Mouse (Mus musculus) liver, embryonic 15.5 days (tissue): ENCODE measurements around the gene Ppp1r3d. TPM values are rescaled to one million over a fixed set of nuclear protein-coding genes. Genes with fewer than 3 reads are reported as not detected.
A peak's percentile ranks its signal among the peaks of the same experiment; 100 is the strongest.

Source experiments
- ATAC-seq: fragments of 200-750 bp; cut with Nextera tagmentation; 2 replicates; pipeline ENCODE4 v1.8.0; 2017; ENCODE audit warnings: moderate number of reproducible peaks, mild to moderate bottlenecking, moderate library complexity; ENCODE audit not compliant: insufficient read depth
- H3K27ac ChIP-seq: fragments of 300-500 bp; sonication (generic); replicated peaks from 2 replicates; pipeline ENCODE4 v1.5.1; 2015; ENCODE audit warnings: mild to moderate bottlenecking, inconsistent platforms
- H3K27me3 ChIP-seq: fragments of 300-500 bp; sonication (generic); 2 replicates; pipeline ENCODE4 v1.6.1; 2015; ENCODE audit warnings: mild to moderate bottlenecking, inconsistent platforms
- H3K36me3 ChIP-seq: fragments of 300-500 bp; sonication (generic); replicated peaks from 2 replicates; pipeline ENCODE4 v1.6.1; 2015; ENCODE audit warnings: moderate library complexity, mild to moderate bottlenecking, inconsistent platforms
- H3K4me1 ChIP-seq: fragments of 300-500 bp; sonication (generic); replicated peaks from 2 replicates; pipeline ENCODE4 v1.6.1; 2015; ENCODE audit warnings: inconsistent platforms
- H3K4me2 ChIP-seq: fragments of 300-500 bp; sonication (generic); 2 replicates; pipeline ENCODE4 v1.6.1; 2015; ENCODE audit warnings: moderate library complexity, mild to moderate bottlenecking, inconsistent platforms
- H3K4me3 ChIP-seq: fragments of 300-500 bp; sonication (generic); replicated peaks from 2 replicates; pipeline ENCODE4 v1.5.1; 2015; ENCODE audit warnings: mild to moderate bottlenecking, inconsistent platforms
- H3K9ac ChIP-seq: fragments of 300-500 bp; sonication (generic); 2 replicates; pipeline ENCODE4 v1.6.1; 2015; ENCODE audit warnings: moderate library complexity, mild to moderate bottlenecking, inconsistent platforms
- H3K9me3 ChIP-seq: fragments of 300-500 bp; sonication (generic); replicated peaks from 2 replicates; pipeline ENCODE4 v1.6.1; 2016; ENCODE audit warnings: inconsistent platforms
- WGBS: fragments of 180-500 bp; shearing (Covaris S2); methylation state at CpG from one replicate; pipeline ENCODE4 v1.1.7; 2015; ENCODE audit warnings: mixed read lengths; ENCODE audit not compliant: insufficient replicate concordance; 5-methylcytosine and 5-hydroxymethylcytosine counted together
- polyA plus RNA-seq: library from polyadenylated mRNA; unstranded; fragments of >200 nt; fragmentation: Nextera tagmentation; extraction: Ambion mirVana; gene quantifications from 2 replicates; pipeline ENCODE4 v1.2.1, GENCODE M21; 2015

Ppp1r3d gene
- polyA plus RNA-seq, 1 experiment from 2014 or later: 0.84 TPM

DNA sequence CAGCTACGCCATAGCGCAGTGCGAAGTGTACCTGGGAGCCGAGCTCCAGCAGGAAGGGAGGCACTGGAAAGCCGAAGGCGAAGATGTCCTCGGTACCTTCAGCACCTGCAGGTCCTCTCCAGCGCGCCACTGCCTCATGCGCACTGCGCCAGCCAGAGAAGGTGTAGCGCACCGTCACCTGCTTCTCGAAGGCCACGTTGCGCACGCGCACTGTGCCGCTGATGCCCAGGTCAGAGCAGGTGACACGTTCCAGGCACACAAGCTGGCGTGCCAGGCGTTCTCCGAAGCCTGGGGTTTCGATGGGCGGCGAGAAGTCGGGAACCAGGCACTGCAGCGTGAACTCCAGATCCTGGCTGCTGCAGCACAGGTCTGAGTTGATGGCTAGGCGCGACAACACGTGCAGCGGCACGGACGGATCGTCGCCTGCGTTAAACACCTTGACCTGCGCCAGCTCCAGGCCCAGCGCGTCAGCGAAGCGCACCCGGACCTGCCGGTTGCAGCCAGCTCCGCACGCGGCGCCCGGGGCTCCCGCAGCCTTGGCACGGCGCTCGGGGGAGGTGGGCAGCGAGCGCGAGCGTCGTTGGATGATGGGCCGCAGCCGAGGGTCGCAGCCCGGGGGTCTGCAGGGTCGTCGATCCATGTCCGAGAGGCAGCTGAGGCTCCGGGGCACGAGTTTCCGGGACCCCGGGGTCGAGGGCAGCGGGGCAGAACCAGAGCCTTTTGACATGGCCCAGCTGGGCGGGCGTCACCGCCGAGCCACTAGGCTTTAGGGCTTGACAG is 601 bp downstream of the Ppp1r3d start:
- peaks cover 6% of the 10 kb centered on the region; the same call in 1 of the 2 replicates for H3K36me3 ChIP-seq
- WGBS: 17% methylated on average over 75 of the region's 75 CpGs
- no peak overlapping the region for H3K9ac ChIP-seq
- no peaks in the 10 kb centered on the region for H3K9me3 ChIP-seq
- H3K4me2 ChIP-seq: peak overlapping the region; percentile 70
- H3K4me3 ChIP-seq: peak overlapping the region; percentile 55
- no peak overlapping the region for H3K27ac ChIP-seq
- H3K27me3 ChIP-seq: peaks cover 36% of the 10 kb centered on the region
- ATAC-seq: no peak
- peaks cover 27% of the 10 kb centered on the region for H3K4me1 ChIP-seq

- Histone ChIP-seq H3K4me2 (0 out of 2 replicates have a peak overlapping the region, but pooled peaks have one; percentile 70), H3K4me3 (no peak overlapping the region)
- 61% methylated on average over 13 of the region's 13 CpGs for WGBS
These were observed 1.2 kb downstream of the Ppp1r3d start for GRCm38 (mm10) chr2:178413081-178413480.

GRCm38 (mm10) chr2:178412598-178412997 is 1.7 kb downstream of the Ppp1r3d start:
- ATAC-seq: no peak
- WGBS: 60% methylated on average over 6 of the region's 6 CpGs
- Histone ChIP-seq H3K4me1 (peaks cover 27% of the 10 kb centered on the region), H3K4me3 (no peak overlapping the region), H3K9me3 (no peaks in the 10 kb centered on the region), H3K9ac (no peak overlapping the region), H3K27ac (no peak overlapping the region), H3K27me3 (peaks cover 36% of the 10 kb centered on the region), H3K36me3 (no peaks in the 10 kb centered on the region), H3K4me2 (no peak overlapping the region)

More at GRCm38 (mm10) chr2:178413081-178413480, 1.2 kb downstream of the Ppp1r3d start:
- Histone ChIP-seq H3K27me3 (peaks cover 36% of the 10 kb centered on the region), H3K27ac (no peak overlapping the region), H3K9ac (no peak overlapping the region), H3K4me1 (peaks cover 27% of the 10 kb centered on the region), H3K9me3 (no peaks in the 10 kb centered on the region), H3K36me3 (peaks cover 3% of the 10 kb centered on the region; the same call in 1 of the 2 replicates)
- ATAC-seq: no peak

- Histone ChIP-seq H3K27me3 (peaks cover 31% of the 10 kb centered on the region), H3K4me2 (no peak overlapping the region), H3K36me3 (no peaks in the 10 kb centered on the region), H3K4me3 (no peak overlapping the region), H3K4me1 (peaks cover 17% of the 10 kb centered on the region), H3K27ac (no peak overlapping the region), H3K9ac (no peak overlapping the region), H3K9me3 (no peaks in the 10 kb centered on the region)
- 60% methylated on average over 6 of the region's 6 CpGs for WGBS
- no peak for ATAC-seq
These were observed 4.0 kb downstream of the Ppp1r3d start for GRCm38 (mm10) chr2:178410286-178410685.

GRCm38 (mm10) chr2:178409024-178409423 is 5.2 kb downstream of the Ppp1r3d start:
- H3K27me3 ChIP-seq: peaks cover 19% of the 10 kb centered on the region
- no peak overlapping the region for H3K9ac ChIP-seq
- no peak overlapping the region for H3K4me2 ChIP-seq
- H3K4me1 ChIP-seq: peaks cover 9% of the 10 kb centered on the region; the same call in 1 of the 2 replicates
- H3K27ac ChIP-seq: no peak overlapping the region
- no peaks in the 10 kb centered on the region for H3K36me3 ChIP-seq
- no peaks in the 10 kb centered on the region for H3K9me3 ChIP-seq
- H3K4me3 ChIP-seq: no peak overlapping the region
- 26% methylated on average over 1 of the region's 1 CpGs for WGBS
- no peak for ATAC-seq

DNA sequence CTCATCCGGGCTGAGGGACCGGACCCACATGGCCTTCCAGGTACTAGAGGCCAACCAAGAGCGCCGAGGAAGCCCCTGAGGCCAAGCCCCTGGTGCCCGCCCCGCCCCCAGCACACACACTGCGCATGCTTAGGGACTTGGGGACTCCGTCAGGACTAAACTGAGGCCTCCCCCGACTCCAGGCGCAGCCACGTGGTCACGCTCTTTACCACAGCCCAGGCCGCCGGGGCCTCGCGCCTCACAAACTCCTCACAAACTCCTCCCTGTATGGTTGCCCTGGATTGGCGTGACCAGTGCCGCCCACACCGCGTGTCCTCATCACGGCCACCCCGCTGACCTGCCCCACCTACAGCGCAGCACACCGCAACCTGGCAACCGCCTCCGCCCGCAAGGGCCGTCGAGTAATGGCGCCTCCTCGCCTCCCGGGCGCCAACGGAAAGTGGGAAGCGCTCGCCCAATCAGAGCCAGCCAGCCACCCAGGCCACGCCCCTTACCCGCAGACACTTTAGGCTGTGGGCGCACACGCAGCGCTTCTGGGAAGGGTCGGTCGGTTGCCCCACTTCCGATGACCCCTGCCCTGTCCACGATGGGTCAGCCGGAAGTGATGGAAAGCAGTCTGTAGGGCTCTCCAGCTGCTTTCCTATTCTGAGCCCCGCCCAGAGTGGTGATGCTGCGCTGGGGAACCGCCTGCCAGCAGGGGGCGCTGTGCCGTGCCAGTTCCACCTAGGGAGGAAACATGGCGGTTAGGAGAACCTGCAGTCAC is 7.0 kb downstream of the Ppp1r3d start, which contains the start of gene Sycp2:
TSS of gene Sycp2 (minus strand) at position 633 of the 763 bp plus-strand sequence.
- no peaks in the 10 kb centered on the region for H3K9me3 ChIP-seq
- H3K27ac ChIP-seq: no peak within 1 kb of the TSS
- H3K4me2 ChIP-seq: no peak within 1 kb of the TSS
- 77% methylated on average over 52 of the region's 52 CpGs for WGBS
- H3K27me3 ChIP-seq: 0 out of 2 replicates have a peak, but pooled peaks cover 3% of the 10 kb centered on the region
- no peaks in the 10 kb centered on the region for H3K36me3 ChIP-seq
- H3K4me3 ChIP-seq: no peak within 1 kb of the TSS
- no peaks in the 10 kb centered on the region for H3K4me1 ChIP-seq
- ATAC-seq: no peak
- no peak within 1 kb of the TSS for H3K9ac ChIP-seq

Other genes with a start within 250 kb of the Ppp1r3d start
- gene Sycp2, start 6.8 kb downstream of the Ppp1r3d start, polyA plus RNA-seq: not detected in 2 replicates
- gene Fam217b, start 52 bp upstream of the Ppp1r3d start, polyA plus RNA-seq: 0.61 and 0.90 TPM in 2 replicates
- 0.14 and 0.16 TPM in 2 replicates for gene Cdh26, start 16.1 kb upstream of the Ppp1r3d start, polyA plus RNA-seq